Mouse (Mus musculus) lung, postnatal 0 days (tissue): ENCODE measurements around the gene Spg21. TPM values are rescaled to one million over a fixed set of nuclear protein-coding genes. Genes with fewer than 3 reads are reported as not detected.

Experiments used
- ATAC-seq: fragments of 200-750 bp; cut with Nextera tagmentation; 2 replicates; pipeline ENCODE4 v1.8.0; 2017; ENCODE audit warnings: moderate library complexity
- DNase-seq: peaks from one replicate; pipeline ENCODE4 v3.0.0-alpha.2; 2016; ENCODE audit warnings: low spot score
- H3K27ac ChIP-seq: fragments of 300-500 bp; sonication (generic); 2 replicates; pipeline ENCODE4 v1.5.1; 2014; ENCODE audit warnings: antibody characterized with exemption, mild to moderate bottlenecking, low read length, mixed read lengths
- H3K27me3 ChIP-seq: fragments of 300-500 bp; sonication (generic); replicated peaks from 2 replicates; pipeline ENCODE4 v1.6.1; 2014; ENCODE audit warnings: low read length, mixed read lengths; ENCODE audit not compliant: insufficient read depth
- H3K36me3 ChIP-seq: fragments of 300-500 bp; sonication (generic); 2 replicates; pipeline ENCODE4 v1.6.1; 2014; ENCODE audit warnings: low read length, mixed read lengths; ENCODE audit not compliant: insufficient read depth
- H3K4me1 ChIP-seq: fragments of 300-500 bp; sonication (generic); 2 replicates; pipeline ENCODE4 v1.6.1; 2014; ENCODE audit warnings: antibody characterized with exemption, low read depth, low read length, mixed read lengths; ENCODE audit not compliant: insufficient read depth
- H3K4me2 ChIP-seq: fragments of 300-500 bp; sonication (generic); replicated peaks from 2 replicates; pipeline ENCODE4 v1.6.1; 2014; ENCODE audit warnings: low read depth, mild to moderate bottlenecking, low read length, moderate library complexity, mixed read lengths
- H3K4me3 ChIP-seq: fragments of 300-500 bp; sonication (generic); 2 replicates; pipeline ENCODE4 v1.5.1; 2014; ENCODE audit warnings: low read depth, low read length
- H3K9ac ChIP-seq: fragments of 300-500 bp; sonication (generic); replicated peaks from 2 replicates; pipeline ENCODE4 v1.6.1; 2014; ENCODE audit warnings: low read depth, mild to moderate bottlenecking
- H3K9me3 ChIP-seq: fragments of 300-500 bp; sonication (generic); 2 replicates; pipeline ENCODE4 v1.6.1; 2016; ENCODE audit warnings: low read length, mixed read lengths
- CTCF ChIP-seq: IDR thresholded peaks from 2 replicates; pipeline ENCODE4 v1.5.1; 2016; ENCODE audit warnings: antibody characterized with exemption, mild to moderate bottlenecking
- EP300 ChIP-seq: IDR thresholded peaks from 2 replicates; pipeline ENCODE4 v1.6.1; 2016; ENCODE audit warnings: antibody characterized with exemption, mild to moderate bottlenecking, control low read depth
- WGBS: fragments of 180-500 bp; shearing (Covaris S2); extraction: QIAGEN DNeasy Blood & Tissue Kit; methylation state at CpG from one replicate; pipeline ENCODE4 v1.1.7; 2014; 5-methylcytosine and 5-hydroxymethylcytosine counted together
- polyA plus RNA-seq: library from polyadenylated mRNA; unstranded; fragments of >200 nt; fragmentation: Nextera tagmentation; extraction: Ambion mirVana; gene quantifications from 2 replicates; pipeline ENCODE4 v1.2.1, GENCODE M21; 2015

Spg21 gene
- polyA plus RNA-seq, 1 experiment from 2014 or later = 94.0 TPM

GRCm38 (mm10) chr9:65528417-65529038 is 67.8 kb downstream of the Spg21 start:
- H3K27ac ChIP-seq = no peak overlapping the region
- 59% methylated on average over 6 of the region's 6 CpGs for WGBS
- no peaks in the 10 kb centered on the region for H3K27me3 ChIP-seq
- H3K9me3 ChIP-seq = no peaks in the 10 kb centered on the region
- no peaks in the 10 kb centered on the region for H3K36me3 ChIP-seq
- H3K4me2 ChIP-seq = no peak overlapping the region
- DNase-seq = no peak
- H3K4me3 ChIP-seq = no peak overlapping the region
- no peak for ATAC-seq
- TF ChIP-seq CTCF (no peak), EP300 (no peak)
- H3K4me1 ChIP-seq = no peaks in the 10 kb centered on the region
- no peak overlapping the region for H3K9ac ChIP-seq

- no peak overlapping the region for H3K9ac ChIP-seq
- H3K36me3 ChIP-seq = no peaks in the 10 kb centered on the region
- no peak overlapping the region for H3K4me3 ChIP-seq
- H3K27ac ChIP-seq = no peak overlapping the region
- no peaks in the 10 kb centered on the region for H3K9me3 ChIP-seq
- H3K4me1 ChIP-seq = no peaks in the 10 kb centered on the region
- TF ChIP-seq EP300 (no peak), CTCF (no peak)
- H3K27me3 ChIP-seq = no peaks in the 10 kb centered on the region
- DNase-seq (no peak), ATAC-seq (no peak)
- no peak overlapping the region for H3K4me2 ChIP-seq
- WGBS = 66% methylated on average over 8 of the region's 8 CpGs
Observed at GRCm38 (mm10) chr9:65529659-65530058, 68.9 kb downstream of the Spg21 start.

DNA sequence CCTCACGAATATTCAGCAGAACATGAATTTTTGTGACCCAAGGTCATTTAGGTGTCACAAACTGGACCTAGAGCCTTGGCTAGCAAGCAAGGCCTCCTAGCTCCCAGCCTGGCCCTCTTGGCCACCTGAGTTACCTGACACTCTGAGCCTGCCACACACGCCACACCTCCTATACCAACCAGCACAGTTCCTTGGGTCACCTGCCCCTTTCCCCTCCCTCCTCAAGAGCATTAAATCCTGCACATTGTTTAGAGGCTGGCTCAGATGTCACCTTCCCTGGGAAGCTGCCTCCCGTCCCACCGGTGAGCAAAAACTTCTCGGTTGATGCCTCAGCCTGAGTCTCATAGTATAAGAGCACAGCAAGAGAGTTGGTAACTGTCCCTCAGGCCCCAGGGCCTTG is 70.5 kb downstream of the Spg21 start:
- Histone ChIP-seq H3K4me1 (no peaks in the 10 kb centered on the region), H3K36me3 (no peaks in the 10 kb centered on the region), H3K9me3 (no peaks in the 10 kb centered on the region), H3K4me2 (no peak overlapping the region), H3K27me3 (no peaks in the 10 kb centered on the region), H3K27ac (no peak overlapping the region), H3K9ac (no peak overlapping the region), H3K4me3 (no peak overlapping the region)
- ATAC-seq (no peak), DNase-seq (no peak)
- 76% methylated on average over 5 of the region's 5 CpGs for WGBS
- TF ChIP-seq CTCF (no peak), EP300 (no peak)

DNA sequence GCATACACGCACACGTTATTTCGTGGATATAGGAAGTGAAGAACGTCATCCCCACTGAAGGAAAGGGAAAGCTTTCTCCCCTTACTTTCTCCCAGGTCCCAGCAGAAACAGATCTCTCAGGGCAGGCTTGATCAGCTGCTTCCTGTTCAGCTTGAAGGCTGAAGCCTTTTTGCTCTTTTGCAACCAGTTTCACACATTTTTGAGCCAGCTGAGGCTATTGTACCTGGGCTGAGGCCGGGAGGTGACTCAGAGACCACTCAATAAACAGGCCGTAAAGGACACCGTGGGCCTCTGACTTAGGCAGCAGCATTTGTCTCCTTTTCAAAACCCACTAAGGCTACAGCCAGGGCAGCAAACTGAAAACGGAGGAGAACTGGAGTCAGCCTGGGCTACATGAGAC is 72.2 kb downstream of the Spg21 start:
- no peak for DNase-seq
- no peak for ATAC-seq
- 61% methylated on average over 8 of the region's 8 CpGs for WGBS

DNA sequence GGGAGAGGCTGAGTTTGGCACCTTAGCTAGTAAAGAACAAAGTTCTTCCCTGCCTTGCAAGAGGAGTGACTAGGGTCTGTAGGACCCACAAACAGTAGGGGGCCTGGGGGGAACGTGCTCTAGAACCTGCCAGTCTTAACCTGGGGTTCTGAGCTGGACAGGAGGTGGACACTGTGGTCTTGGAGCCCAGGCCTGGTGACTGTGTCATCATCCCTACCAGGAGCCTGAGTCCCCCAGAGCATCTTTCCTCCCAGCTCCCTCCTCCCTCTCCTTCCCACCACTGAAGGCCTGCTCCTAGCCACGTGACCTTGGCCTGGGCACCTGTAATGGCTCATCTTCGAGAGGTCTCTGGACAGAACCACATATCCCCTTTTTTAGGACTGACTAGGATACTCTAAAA is 73.4 kb downstream of the Spg21 start:
- 78% methylated on average over 3 of the region's 3 CpGs for WGBS
- DNase-seq = no peak
- Histone ChIP-seq H3K36me3 (no peaks in the 10 kb centered on the region), H3K9me3 (no peaks in the 10 kb centered on the region), H3K27me3 (no peaks in the 10 kb centered on the region), H3K4me2 (no peak overlapping the region), H3K4me1 (no peaks in the 10 kb centered on the region), H3K4me3 (no peak overlapping the region), H3K9ac (no peak overlapping the region), H3K27ac (no peak overlapping the region)
- TF ChIP-seq EP300 = no peak
- no peak for TF ChIP-seq CTCF
- no peak for ATAC-seq

More for the DNA sequence above, 72.2 kb downstream of the Spg21 start:
- no peaks in the 10 kb centered on the region for H3K9me3 ChIP-seq
- H3K36me3 ChIP-seq = no peaks in the 10 kb centered on the region
- H3K4me3 ChIP-seq = no peak overlapping the region
- no peak for TF ChIP-seq EP300
- TF ChIP-seq CTCF = no peak
- H3K4me1 ChIP-seq = no peaks in the 10 kb centered on the region
- no peak overlapping the region for H3K9ac ChIP-seq
- no peak overlapping the region for H3K4me2 ChIP-seq
- no peak overlapping the region for H3K27ac ChIP-seq
- H3K27me3 ChIP-seq = no peaks in the 10 kb centered on the region

GRCm38 (mm10) chr9:65535191-65535722 is 74.5 kb downstream of the Spg21 start:
- H3K9ac ChIP-seq = no peak overlapping the region
- H3K27ac ChIP-seq = no peak overlapping the region
- H3K9me3 ChIP-seq = no peaks in the 10 kb centered on the region
- TF ChIP-seq EP300 (no peak), CTCF (no peak)
- H3K27me3 ChIP-seq = no peaks in the 10 kb centered on the region
- peak; percentile 57 for ATAC-seq
- H3K4me1 ChIP-seq = no peaks in the 10 kb centered on the region
- no peak overlapping the region for H3K4me3 ChIP-seq
- no peaks in the 10 kb centered on the region for H3K36me3 ChIP-seq
- H3K4me2 ChIP-seq = no peak overlapping the region
- DNase-seq = peak; percentile 56
- 52% methylated on average over 3 of the region's 3 CpGs for WGBS
